Mouse (Mus musculus) MEL (cell line): ENCODE results near the gene 1110017D15Rik. TPM values are rescaled to one million over a fixed set of nuclear protein-coding genes. Genes with fewer than 3 reads are reported as not detected.

Source experiments
- DNase-seq: peaks from one replicate; pipeline ENCODE4 v3.0.0; 2011; ENCODE audit warnings: low read depth, low spot score
- H3K27ac ChIP-seq: 2 replicates; pipeline ENCODE4 v1.5.1; 2012; ENCODE audit warnings: low read depth, mild to moderate bottlenecking, control low read depth, low read length, moderate library complexity; ENCODE audit not compliant: control insufficient read depth
- H3K27me3 ChIP-seq, 2 experiments: fragments of 150-350 bp in 1 of 2; sonication (generic) in 1 of 2; 2 replicates each; pipeline ENCODE4 v1.6.1; 2012; ENCODE audit warnings: low read length in 2 of 2, mild to moderate bottlenecking in 2 of 2, improper control_type of control experiment in 1 of 2, moderate library complexity in 1 of 2; ENCODE audit not compliant: insufficient read depth in 2 of 2, control insufficient read depth in 1 of 2
- H3K36me3 ChIP-seq, 2 experiments: 2 replicates each; pipeline ENCODE4 v1.6.1; 2012 to 2014; ENCODE audit warnings: low read length in 2 of 2, improper control_type of control experiment in 1 of 2, inconsistent platforms in 1 of 2, mild to moderate bottlenecking in 1 of 2; ENCODE audit not compliant: insufficient read depth in 2 of 2, control insufficient read depth in 1 of 2
- H3K4me1 ChIP-seq, 2 experiments: fragments of 150-350 bp in 1 of 2; sonication (generic) in 1 of 2; 2 replicates each; pipeline ENCODE4 v1.6.1; 2012; ENCODE audit warnings: low read length in 2 of 2, improper control_type of control experiment in 1 of 2, mild to moderate bottlenecking in 1 of 2; ENCODE audit not compliant: insufficient read depth in 2 of 2, control insufficient read depth in 1 of 2
- H3K4me3 ChIP-seq, 2 experiments: fragments of 150-350 bp in 1 of 2; sonication (generic) in 1 of 2; 2 replicates each; pipeline ENCODE4 v1.5.1; 2012; ENCODE audit warnings: low read depth in 2 of 2, low read length in 2 of 2, mild to moderate bottlenecking in 2 of 2, moderate library complexity in 2 of 2, control low read depth in 1 of 2, improper control_type of control experiment in 1 of 2; ENCODE audit not compliant: control insufficient read depth in 1 of 2, insufficient read depth in 1 of 2
- H3K79me2 ChIP-seq: 2 replicates; pipeline ENCODE4 v1.6.1; 2012; ENCODE audit warnings: mild to moderate bottlenecking, low read length, moderate library complexity; ENCODE audit not compliant: control insufficient read depth, poor library complexity, insufficient read depth
- H3K9ac ChIP-seq: 2 replicates; pipeline ENCODE4 v1.6.1; 2012; ENCODE audit warnings: low read depth, mild to moderate bottlenecking, control low read depth, low read length, moderate library complexity; ENCODE audit not compliant: control insufficient read depth, poor library complexity, severe bottlenecking
- H3K9me3 ChIP-seq: fragments of 150-350 bp; sonication (generic); replicated peaks from 2 replicates; pipeline ENCODE4 v1.6.1; 2012; ENCODE audit warnings: mild to moderate bottlenecking, low read length, improper control_type of control experiment, moderate library complexity; ENCODE audit not compliant: insufficient read depth
- BHLHE40 ChIP-seq: IDR thresholded peaks from 2 replicates; pipeline ENCODE4 v1.6.1; 2012; ENCODE audit warnings: low read depth, mild to moderate bottlenecking, inconsistent platforms, low read length, improper control_type of control experiment, borderline replicate concordance
- CHD1 ChIP-seq: IDR thresholded peaks from 2 replicates; pipeline ENCODE4 v1.6.1; 2012; ENCODE audit warnings: low read depth, mild to moderate bottlenecking, inconsistent platforms, low read length, improper control_type of control experiment
- CHD2 ChIP-seq: IDR thresholded peaks from 2 replicates; pipeline ENCODE4 v1.6.1; 2011; ENCODE audit warnings: low read length, improper control_type of control experiment
- CTCF ChIP-seq, 3 experiments: IDR thresholded peaks in 2 of 3; conservative IDR thresholded peaks in 1 of 3; 2 replicates each; pipeline ENCODE4 v1.5.1; 2011 to 2012; ENCODE audit warnings: low read length in 3 of 3, low read depth in 2 of 3, mild to moderate bottlenecking in 2 of 3, improper control_type of control experiment in 1 of 3, inconsistent platforms in 1 of 3, mixed read lengths in 1 of 3, moderate library complexity in 1 of 3; ENCODE audit not compliant: control insufficient read depth in 1 of 3, insufficient read depth in 1 of 3, poor library complexity in 1 of 3, severe bottlenecking in 1 of 3
- E2F4 ChIP-seq: IDR thresholded peaks from 2 replicates; pipeline ENCODE4 v1.6.1; 2011; ENCODE audit warnings: low read depth, low read length, improper control_type of control experiment, borderline replicate concordance
- ELF1 ChIP-seq: IDR thresholded peaks from 2 replicates; pipeline ENCODE4 v1.6.1; 2014; ENCODE audit warnings: low read depth, mild to moderate bottlenecking, inconsistent platforms, low read length, improper control_type of control experiment, moderate library complexity
- ETS1 ChIP-seq: IDR thresholded peaks from 2 replicates; pipeline ENCODE4 v1.6.1; 2012; ENCODE audit warnings: low read depth, mild to moderate bottlenecking, inconsistent platforms, low read length, improper control_type of control experiment, moderate library complexity
- GATA1 ChIP-seq: IDR thresholded peaks from 2 replicates; pipeline ENCODE4 v1.6.1; 2011; ENCODE audit warnings: low read depth, low read length, improper control_type of control experiment
- JUND ChIP-seq: IDR thresholded peaks from 2 replicates; pipeline ENCODE4 v1.6.1; 2011; ENCODE audit warnings: low read depth, mild to moderate bottlenecking, improper control_type of control experiment, low read length
- KAT2A ChIP-seq: conservative IDR thresholded peaks from 2 replicates; pipeline ENCODE4 v1.6.1; 2012; ENCODE audit warnings: low read depth, low read length, improper control_type of control experiment, inconsistent platforms
- MAFK ChIP-seq: IDR thresholded peaks from 2 replicates; pipeline ENCODE4 v1.6.1; 2011; ENCODE audit warnings: low read depth, mild to moderate bottlenecking, low read length, improper control_type of control experiment, borderline replicate concordance
- MAX ChIP-seq: IDR thresholded peaks from 2 replicates; pipeline ENCODE4 v1.6.1; 2011; ENCODE audit warnings: low read length, improper control_type of control experiment
- MAZ ChIP-seq: IDR thresholded peaks from 2 replicates; pipeline ENCODE4 v1.6.1; 2012; ENCODE audit warnings: low read depth, mild to moderate bottlenecking, inconsistent platforms, low read length, improper control_type of control experiment
- MXI1 ChIP-seq: IDR thresholded peaks from 2 replicates; pipeline ENCODE4 v1.6.1; 2011; ENCODE audit warnings: mild to moderate bottlenecking, low read depth, low read length, improper control_type of control experiment
- MYB ChIP-seq: IDR thresholded peaks from 2 replicates; pipeline ENCODE4 v1.6.1; 2011; ENCODE audit warnings: mild to moderate bottlenecking, low read depth, low read length, improper control_type of control experiment
- MYC ChIP-seq: IDR thresholded peaks from 2 replicates; pipeline ENCODE4 v1.6.1; 2011; ENCODE audit warnings: low read depth, mild to moderate bottlenecking, low read length, improper control_type of control experiment, moderate library complexity
- NELFE ChIP-seq: IDR thresholded peaks from 2 replicates; pipeline ENCODE4 v1.6.1; 2011; ENCODE audit warnings: low read depth, low read length, improper control_type of control experiment
- NRF1 ChIP-seq: IDR thresholded peaks from 2 replicates; pipeline ENCODE4 v1.6.1; 2014; ENCODE audit warnings: low read depth, mild to moderate bottlenecking, inconsistent platforms, low read length, improper control_type of control experiment, moderate library complexity; ENCODE audit not compliant: poor library complexity, insufficient read depth, severe bottlenecking
- POLR2A ChIP-seq, 2 experiments: IDR thresholded peaks; 2 replicates each; pipeline ENCODE4 v1.6.1; 2011 to 2012; ENCODE audit warnings: low read length in 2 of 2, mild to moderate bottlenecking in 2 of 2, control low read depth in 1 of 2, improper control_type of control experiment in 1 of 2, low read depth in 1 of 2, moderate library complexity in 1 of 2; ENCODE audit not compliant: control insufficient read depth in 1 of 2, insufficient read depth in 1 of 2, poor library complexity in 1 of 2
- POLR2AphosphoS5 ChIP-seq: IDR thresholded peaks from 2 replicates; pipeline ENCODE4 v1.6.1; 2012; ENCODE audit warnings: low read depth, borderline replicate concordance, mild to moderate bottlenecking, inconsistent platforms, low read length, moderate library complexity, mixed read lengths
- RCOR1 ChIP-seq: IDR thresholded peaks from 2 replicates; pipeline ENCODE4 v1.6.1; 2012; ENCODE audit warnings: low read depth, mild to moderate bottlenecking, inconsistent platforms, low read length, improper control_type of control experiment
- SIN3A ChIP-seq: IDR thresholded peaks from 2 replicates; pipeline ENCODE4 v1.6.1; 2012; ENCODE audit warnings: low read length, improper control_type of control experiment, inconsistent platforms
- SMC3 ChIP-seq: IDR thresholded peaks from 2 replicates; pipeline ENCODE4 v1.6.1; 2011; ENCODE audit warnings: low read depth, low read length, improper control_type of control experiment
- TAL1 ChIP-seq: IDR thresholded peaks from 2 replicates; pipeline ENCODE4 v1.6.1; 2012; ENCODE audit warnings: mild to moderate bottlenecking, inconsistent platforms, low read length, moderate library complexity, mixed read lengths
- TBP ChIP-seq: IDR thresholded peaks from 2 replicates; pipeline ENCODE4 v1.8.0; 2011; ENCODE audit warnings: low read depth, low read length, improper control_type of control experiment
- TCF12 ChIP-seq: IDR thresholded peaks from 2 replicates; pipeline ENCODE4 v1.6.1; 2014; ENCODE audit warnings: low read depth, mild to moderate bottlenecking, inconsistent platforms, low read length, improper control_type of control experiment, moderate library complexity
- UBTF ChIP-seq: IDR thresholded peaks from 2 replicates; pipeline ENCODE4 v1.6.1; 2012; ENCODE audit warnings: low read depth, mild to moderate bottlenecking, inconsistent platforms, low read length, improper control_type of control experiment, moderate library complexity, borderline replicate concordance; ENCODE audit not compliant: insufficient read depth
- USF2 ChIP-seq, 2 experiments: IDR thresholded peaks; 2 replicates each; pipeline ENCODE4 v1.6.1; 2011 to 2012; ENCODE audit warnings: improper control_type of control experiment in 2 of 2, low read length in 2 of 2, borderline replicate concordance in 1 of 2, inconsistent platforms in 1 of 2, low read depth in 1 of 2, mild to moderate bottlenecking in 1 of 2; ENCODE audit not compliant: insufficient read depth in 1 of 2
- ZC3H11A ChIP-seq: IDR thresholded peaks from 2 replicates; pipeline ENCODE4 v1.6.1; 2012; ENCODE audit warnings: low read depth, mild to moderate bottlenecking, inconsistent platforms, low read length, improper control_type of control experiment
- ZKSCAN1 ChIP-seq: IDR thresholded peaks from 2 replicates; pipeline ENCODE4 v1.6.1; 2012; ENCODE audit warnings: low read depth, mild to moderate bottlenecking, inconsistent platforms, low read length, improper control_type of control experiment, moderate library complexity
- polyA plus RNA-seq, 2 experiments: library from polyadenylated mRNA; stranded (reverse) in 1 of 2; unstranded in 1 of 2; fragments of >175 nt in 1 of 2; fragments of >200 nt in 1 of 2; gene quantifications; 2 replicates each; pipeline versions ENCODE4 v1.2.1 to v1.2.4; 2012; ENCODE audit warnings: low replicate concordance in 2 of 2, low read depth in 1 of 2; ENCODE audit not compliant: insufficient read length in 2 of 2, insufficient read depth in 1 of 2, missing spikeins in 1 of 2
- total RNA-seq: library from RNA; depleted of rRNA; stranded (reverse); fragments of 300-350 nt; gene quantifications from 2 replicates; pipeline ENCODE4 v1.2.3, GENCODE M21; 2012

Gene 1110017D15Rik
- total and polyA plus RNA-seq, 3 experiments = 0.21 TPM; not detected in 2

DNA sequence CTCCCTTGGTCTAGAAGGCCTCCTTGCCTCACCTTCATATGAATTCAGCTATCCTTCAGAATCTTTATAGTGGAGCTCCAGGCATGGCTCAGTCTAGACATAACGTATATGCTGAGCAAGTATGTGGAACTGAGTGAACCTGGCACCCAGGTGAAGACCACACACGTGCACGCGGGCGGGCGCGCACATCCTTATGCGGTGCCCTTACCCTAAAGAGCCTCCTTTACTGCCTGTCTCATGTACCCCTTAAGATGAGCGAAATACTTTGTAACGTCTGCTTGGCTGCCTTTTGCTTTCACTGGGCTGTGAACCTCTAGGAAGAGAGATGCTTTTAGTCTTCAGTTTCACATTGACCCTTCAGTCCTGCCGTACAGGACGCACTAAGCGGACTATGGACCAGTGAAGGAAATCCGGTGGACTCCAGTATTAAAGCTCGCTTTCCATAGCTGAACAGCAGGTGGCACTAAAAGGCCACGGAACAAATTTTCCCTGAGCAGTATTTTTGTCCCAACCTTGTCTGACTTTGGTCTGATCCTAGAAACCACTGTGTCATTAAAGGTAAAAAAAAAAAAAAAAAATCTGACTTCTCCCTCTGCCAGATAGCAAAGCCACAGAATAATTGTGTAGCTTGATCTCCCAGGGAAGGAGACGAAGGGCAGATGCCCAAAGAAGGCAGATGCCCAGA lies 48.6 kb downstream of the 1110017D15Rik start (continued):
- no peak for TF ChIP-seq BHLHE40
- TF ChIP-seq JUND = no peak
- TF ChIP-seq POLR2AphosphoS5 = no peak
- TF ChIP-seq MAFK = no peak
- TF ChIP-seq MAZ = no peak
- no peak for TF ChIP-seq NRF1
- no peak for TF ChIP-seq RCOR1
- peak; percentile 69 for TF ChIP-seq SMC3
- TF ChIP-seq SIN3A = 0 out of 2 replicates have a peak, but pooled peaks have one; percentile 47
- TF ChIP-seq TBP = no peak
- TF ChIP-seq USF2 (IDR thresholded peaks at IDR 0.05; ENCODE audit: borderline replicate concordance in 1 of 2, insufficient read depth in 1 of 2, low read depth in 1 of 2, low read length in 2 of 2) = no peak
- TF ChIP-seq MXI1 = 0 out of 2 replicates have a peak, but pooled peaks have one; percentile 23
- no peak for TF ChIP-seq MYB
- no peak for TF ChIP-seq CHD2

DNA sequence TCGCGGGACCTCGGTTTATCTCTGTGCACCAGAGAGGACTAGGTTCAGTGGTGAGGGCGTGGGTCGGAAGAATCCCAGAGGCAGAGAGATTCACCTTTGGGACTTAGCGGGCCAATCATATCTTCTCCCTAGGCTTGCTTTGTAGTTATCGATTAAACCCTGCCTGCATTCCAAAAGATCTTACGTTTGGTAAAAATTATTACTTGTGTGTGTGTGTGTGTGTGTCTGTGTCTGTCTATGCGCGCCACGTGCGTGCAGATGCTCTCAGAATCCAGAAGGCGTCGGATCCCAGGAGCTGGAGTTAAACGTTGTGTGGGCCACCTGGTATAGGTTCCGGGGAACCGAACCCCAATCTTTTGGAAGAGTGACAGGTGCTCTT lies 51.9 kb downstream of the 1110017D15Rik start:
- H3K4me1 ChIP-seq = peaks cover 6 to 10% of the 10 kb centered on the region in 2 experiments; a peak in 2 of 4 replicates
- no peaks in the 10 kb centered on the region for H3K9me3 ChIP-seq
- DNase-seq = no peak
- H3K79me2 ChIP-seq = peaks cover 26% of the 10 kb centered on the region
- peak overlapping the region; percentile 77 to 95 for H3K4me3 ChIP-seq
- no peaks in the 10 kb centered on the region for H3K27me3 ChIP-seq
- peak overlapping the region; percentile 92 for H3K9ac ChIP-seq
- no peak for TF ChIP-seq SIN3A
- no peak for TF ChIP-seq ELF1
- no peak for TF ChIP-seq MAFK
- TF ChIP-seq MAZ = no peak; the same call in 1 of the 2 replicates
- TF ChIP-seq CTCF (IDR thresholded peaks at IDR 0.05 in 2 of 3, conservative IDR thresholded peaks at IDR 0.05 in 1 of 3; ENCODE audit: control insufficient read depth in 1 of 3, insufficient read depth in 1 of 3, low read depth in 2 of 3, low read length in 3 of 3, poor library complexity in 1 of 3, severe bottlenecking in 1 of 3) = peak in 1 of 3 experiments; percentile 27; a peak in 2 of 6 replicates
- TF ChIP-seq RCOR1 = no peak
- no peak for TF ChIP-seq CHD1
- no peak for TF ChIP-seq TCF12
- no peak for TF ChIP-seq JUND
- no peak for TF ChIP-seq GATA1
- TF ChIP-seq ZC3H11A = no peak
- no peak for TF ChIP-seq UBTF
- TF ChIP-seq ZKSCAN1 = no peak
- TF ChIP-seq TAL1 = peak; percentile 15; the same call in 1 of the 2 replicates
- no peak for TF ChIP-seq MYC
- no peak for TF ChIP-seq E2F4
- TF ChIP-seq KAT2A = no peak
- no peak for TF ChIP-seq ETS1
- no peak for TF ChIP-seq POLR2AphosphoS5
- TF ChIP-seq NELFE = no peak
- TF ChIP-seq CHD2 = no peak
- TF ChIP-seq POLR2A (IDR thresholded peaks at IDR 0.05; ENCODE audit: control insufficient read depth in 1 of 2, insufficient read depth in 1 of 2, low read depth in 1 of 2, low read length in 2 of 2, poor library complexity in 1 of 2) = no peak
- no peak for TF ChIP-seq BHLHE40
- peak; percentile 2 for TF ChIP-seq MXI1
- TF ChIP-seq MAX = no peak
- peaks cover 5 to 7% of the 10 kb centered on the region in 2 experiments for H3K36me3 ChIP-seq
- 0 out of 2 replicates have a peak overlapping the region, but pooled peaks have one; percentile 38 for H3K27ac ChIP-seq
